Mouse (Mus musculus): ENCODE results near the gene Dcaf17.

The Dcaf17 gene

DNA sequence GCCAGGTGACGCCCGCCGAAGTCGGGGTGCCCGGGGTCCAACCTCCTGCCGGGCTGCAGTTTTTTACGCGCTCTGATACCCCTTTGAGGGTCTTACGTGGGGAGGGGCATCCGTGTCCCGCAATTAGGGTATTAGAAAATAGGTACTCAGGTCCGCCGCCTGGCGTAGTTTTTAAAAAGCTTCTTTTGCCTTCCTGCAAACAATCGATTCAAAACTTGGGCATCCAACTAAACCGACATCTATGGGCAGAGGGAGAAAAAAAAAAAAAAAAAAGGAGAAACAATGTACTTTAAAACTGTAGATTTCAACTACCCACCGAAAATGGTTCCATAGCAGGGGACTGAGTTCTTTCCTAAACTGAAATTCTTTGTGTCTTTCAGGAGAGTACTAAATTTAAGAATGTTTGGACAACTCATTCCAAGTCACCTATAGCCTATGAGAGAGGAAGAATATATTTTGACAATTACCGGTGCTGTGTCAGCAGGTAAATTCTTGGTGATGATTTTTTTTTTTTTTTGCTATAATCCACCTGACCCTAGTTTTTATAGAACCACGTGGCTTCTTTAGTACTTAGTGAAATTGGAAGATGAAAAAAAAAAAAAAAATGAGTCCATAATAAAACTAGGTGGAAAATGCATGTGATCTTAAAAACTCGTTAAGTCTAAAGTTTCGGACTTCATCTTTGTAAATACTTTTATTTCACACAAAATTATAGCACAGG, 1.1 kb downstream of the Dcaf17 start:
- DNase-seq = no peak

DNA sequence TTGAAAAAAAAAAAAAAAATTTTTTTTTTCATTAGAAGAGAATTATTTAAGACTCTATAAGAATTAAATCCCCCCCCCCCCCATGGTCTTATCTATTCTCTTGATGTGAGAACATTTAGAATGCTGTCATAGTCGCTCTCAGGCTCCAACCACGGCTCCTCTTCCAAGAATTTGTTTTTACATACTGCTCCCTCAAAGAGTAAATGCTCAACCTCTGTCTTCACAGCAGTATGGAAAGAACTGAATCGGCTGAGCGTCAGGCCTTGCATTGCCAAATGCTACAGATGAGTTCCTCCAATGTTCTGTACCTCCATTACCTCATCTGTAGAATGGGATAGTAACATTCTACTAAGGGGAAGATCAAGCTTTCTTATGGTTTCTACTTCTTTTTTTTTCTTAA, 16.5 kb downstream of the Dcaf17 start:
- DNase-seq = no peak

DNA sequence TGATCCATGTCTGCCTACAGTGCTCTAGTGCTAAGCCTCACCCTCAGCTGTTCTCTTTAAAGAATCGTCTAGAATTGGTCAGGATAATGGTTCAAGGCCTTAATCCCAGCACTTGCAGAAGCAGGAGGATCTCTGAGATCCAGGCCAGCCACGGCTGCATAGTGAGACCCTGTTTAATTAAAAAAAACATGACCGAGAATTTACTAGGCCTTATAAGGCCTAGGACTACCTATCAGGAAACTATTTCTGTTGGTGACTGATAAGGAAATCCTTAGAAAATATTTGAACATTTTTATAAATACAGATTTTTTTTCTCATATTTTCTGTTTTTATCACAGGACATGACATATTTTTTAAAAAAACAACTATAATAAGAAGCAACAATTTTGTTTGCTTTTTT, 18.2 kb downstream of the Dcaf17 start:
- DNase-seq = no peak

DNA sequence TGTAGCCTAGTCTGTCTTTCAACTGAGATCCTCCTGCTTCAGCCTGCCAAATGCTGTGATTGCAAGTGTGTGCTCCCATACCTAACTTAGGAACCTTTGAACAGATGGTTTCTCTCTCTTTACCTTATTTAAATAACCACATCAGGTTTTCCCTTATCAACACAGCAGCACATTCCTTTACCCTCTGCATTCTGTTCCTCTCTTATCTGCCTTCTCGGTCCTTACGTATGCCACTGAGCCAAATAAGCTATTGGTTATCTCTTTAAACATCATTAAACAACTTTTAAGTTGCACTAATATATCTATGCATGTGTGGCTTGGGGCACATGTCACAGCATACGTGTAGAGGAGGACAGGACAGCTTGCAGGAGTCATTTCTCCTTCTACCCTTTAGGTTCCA, 18.7 kb downstream of the Dcaf17 start:
- no peak for DNase-seq

DNA sequence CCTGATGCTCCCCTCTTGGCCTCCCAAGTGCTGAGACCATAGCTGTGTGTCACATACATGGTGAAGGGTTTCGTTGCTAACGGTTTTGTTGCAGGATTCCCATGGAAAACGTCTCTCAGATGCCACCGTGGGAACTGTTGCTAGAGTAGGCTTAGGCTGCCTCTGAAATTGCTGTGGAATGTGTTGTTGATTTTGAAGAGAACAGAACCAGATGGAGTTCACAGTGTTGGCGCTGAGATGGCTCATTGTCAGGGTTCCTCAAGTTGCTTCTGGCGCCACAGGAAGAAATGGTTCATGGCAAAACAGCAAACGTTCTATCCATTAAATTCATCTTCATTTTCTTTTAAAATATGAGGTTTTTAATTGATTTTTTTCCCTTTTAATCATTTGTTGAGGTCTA, 27.3 kb downstream of the Dcaf17 start:
- DNase-seq = no peak

DNA sequence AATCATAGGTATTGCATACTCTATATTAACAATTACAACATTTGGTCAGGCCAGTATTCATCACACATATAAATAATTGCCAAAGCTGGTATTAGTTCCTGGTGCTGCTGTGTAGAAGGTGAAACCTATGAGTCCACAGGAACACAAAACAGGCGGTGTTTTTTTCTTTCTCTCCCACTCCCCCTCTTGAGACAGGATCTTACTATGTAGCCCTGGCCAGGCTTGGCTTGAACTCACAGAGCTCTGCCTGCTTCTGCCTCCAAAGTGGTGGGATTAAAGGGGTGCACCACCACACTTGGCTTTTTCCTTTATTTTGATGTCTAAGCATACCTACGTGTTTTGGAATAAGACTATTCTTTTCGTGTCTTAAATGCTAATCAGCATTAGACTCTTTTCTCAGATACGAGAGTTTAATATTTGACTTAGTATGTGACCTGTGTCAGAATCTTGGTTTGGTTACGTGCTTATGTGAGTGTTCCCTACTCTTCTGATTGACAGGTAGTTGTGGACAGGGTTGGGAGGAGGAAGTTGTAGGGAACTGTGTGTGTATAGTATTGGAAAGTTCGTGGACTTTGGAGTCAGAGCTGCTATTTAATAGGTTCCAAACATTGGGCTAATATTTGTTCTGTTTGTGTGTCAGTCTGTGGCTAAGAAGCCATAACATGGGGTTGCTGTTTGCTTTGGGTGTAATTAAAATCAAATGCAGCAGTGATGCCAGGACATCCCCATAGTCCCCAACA, 28.5 kb downstream of the Dcaf17 start:
- DNase-seq = no peak

DNA sequence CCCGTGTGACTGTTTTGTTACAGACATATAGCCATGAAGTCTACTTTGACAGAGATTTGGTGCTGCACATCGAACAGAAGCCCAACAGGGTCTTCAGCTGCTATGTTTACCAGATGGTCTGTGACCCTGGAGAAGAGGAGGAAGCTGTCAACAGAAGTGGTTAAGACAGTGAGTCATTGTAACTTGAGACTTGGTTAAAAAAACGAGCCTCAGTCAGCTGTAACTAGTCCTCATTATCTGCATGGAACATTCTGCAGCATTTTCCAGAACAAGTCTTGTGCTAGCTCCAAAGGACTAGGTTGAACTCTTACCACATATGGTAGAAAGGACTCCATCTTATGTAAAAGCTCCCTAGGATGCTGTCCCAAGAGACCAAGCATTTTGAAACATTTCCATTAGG, 34.6 kb downstream of the Dcaf17 start:
- DNase-seq = no peak

DNA sequence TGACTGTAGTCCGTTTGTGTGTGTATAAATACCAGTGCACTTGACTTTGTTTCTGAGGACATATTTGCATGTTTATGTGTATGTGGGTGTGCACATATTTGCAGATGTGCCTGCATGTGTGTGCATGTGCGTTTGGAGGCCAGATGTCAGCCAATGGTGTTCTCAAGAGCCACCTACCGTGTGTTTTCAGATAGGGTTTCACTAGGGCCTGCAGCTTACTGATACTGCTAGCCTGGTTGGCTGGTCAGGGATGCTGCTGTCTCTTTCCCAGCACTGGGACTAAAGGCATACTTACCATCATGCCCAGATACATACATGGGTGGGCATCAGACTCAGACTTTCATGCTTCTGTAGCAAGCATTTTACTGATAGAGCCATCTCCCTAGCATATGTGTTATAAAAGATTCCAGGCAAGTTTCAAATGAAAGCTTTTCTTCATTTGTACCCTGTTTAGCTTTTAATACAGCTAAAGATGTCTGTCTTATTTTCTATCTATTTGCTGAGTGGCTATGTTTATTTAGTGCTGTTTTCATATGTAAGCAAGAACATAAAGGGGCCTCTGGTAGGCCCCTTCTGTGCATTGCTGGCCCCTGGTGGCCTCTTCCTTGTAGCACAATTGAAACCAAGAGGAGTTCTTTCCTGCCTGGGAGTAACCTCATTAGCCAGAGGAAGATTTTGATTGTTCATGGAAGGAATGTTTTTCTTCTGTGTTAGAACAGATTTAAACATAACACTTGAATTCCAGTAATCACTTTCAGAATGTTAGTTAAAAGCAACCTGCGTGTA, 35.7 kb downstream of the Dcaf17 start:
- peak; percentile 57 to 63 for DNase-seq

DNA sequence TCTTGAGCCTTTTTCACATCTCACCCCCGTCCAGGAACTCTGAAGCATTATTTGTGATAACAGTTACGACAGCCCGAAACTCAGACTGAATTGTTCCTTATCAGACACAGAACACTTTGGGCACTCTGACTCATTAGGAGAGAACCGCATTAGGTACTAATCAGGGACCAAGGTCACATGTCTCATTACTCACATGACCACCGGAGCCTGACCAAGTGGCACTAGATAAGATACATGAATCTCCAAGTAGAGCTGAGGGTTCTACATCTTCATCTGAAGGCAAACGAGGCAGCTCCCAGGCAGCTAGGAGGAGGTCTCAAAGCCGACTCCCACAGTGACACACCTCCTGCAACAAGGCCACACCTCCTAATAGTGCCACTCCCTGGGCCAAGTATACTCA, 41.0 kb downstream of the Dcaf17 start:
- no peak for DNase-seq

DNA sequence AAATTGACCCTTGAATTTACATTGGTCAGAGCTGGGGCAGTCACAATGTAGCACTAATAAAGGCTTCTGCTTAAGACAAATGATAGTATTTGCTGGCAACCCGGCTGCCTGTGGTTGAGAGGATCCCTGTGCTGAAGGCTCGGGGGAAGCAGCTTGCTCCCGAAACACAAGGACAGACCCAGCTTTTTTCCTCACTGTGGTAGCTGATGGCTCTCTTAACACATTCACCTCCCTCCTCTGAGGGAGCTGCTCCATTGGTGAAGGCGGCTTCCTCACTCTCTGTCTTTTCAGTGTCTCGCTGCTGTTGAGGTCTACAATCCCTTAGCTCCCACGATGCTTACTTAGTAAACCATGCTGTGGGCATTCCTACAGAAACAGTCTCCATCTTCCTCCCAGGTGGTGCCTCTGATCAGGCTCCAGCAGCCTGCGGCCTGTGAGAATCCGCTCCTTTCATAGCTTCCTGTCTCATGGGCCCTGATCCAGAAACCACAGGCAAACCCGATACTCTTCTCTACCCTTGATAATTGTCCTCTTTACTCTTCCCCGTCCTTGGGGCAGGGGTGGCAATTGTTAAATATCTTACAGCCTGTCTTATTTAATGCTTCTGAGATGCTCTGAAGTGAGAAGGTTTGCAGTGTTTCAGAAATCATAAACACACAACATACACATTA, 47.6 kb downstream of the Dcaf17 start:
- DNase-seq = peak; percentile 15 to 31

DNA sequence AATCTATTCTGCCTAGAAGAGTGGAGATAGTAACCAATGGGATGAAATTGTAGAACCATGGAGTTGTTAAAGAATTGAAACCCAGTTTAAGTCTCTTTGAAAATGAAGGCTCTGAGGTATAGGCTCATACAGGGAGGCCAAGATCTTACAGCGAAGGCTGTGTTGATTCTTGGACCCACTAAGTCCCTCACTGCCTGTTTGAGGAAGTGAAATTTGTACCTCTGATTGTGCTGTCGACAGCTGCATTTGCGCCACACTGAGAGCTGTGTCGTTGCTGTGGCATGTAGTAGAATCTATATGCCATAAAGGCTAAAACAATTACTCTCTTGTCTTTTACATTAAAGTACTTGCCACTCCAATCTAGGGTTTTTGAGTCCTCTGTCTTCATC, 48.2 kb downstream of the Dcaf17 start:
- no peak for DNase-seq

DNA sequence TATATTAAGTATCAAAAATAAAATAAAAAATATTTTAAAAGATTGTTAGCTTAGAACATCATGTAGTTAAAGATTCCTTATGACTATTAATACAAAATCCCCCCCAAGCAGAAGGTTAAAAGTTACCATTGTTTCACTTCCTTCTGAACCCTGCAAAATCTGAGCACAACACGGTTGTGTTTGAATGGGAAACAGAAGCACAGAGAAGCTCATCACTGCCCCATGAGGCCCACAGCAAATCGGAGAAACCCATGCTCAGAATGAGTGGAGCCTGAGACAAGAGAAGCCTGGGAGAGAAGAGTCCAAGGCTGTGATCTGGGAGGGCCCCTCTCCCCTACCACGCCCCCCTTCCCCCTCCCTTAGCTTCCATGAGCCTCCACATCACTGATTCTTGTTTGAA, 49.6 kb downstream of the Dcaf17 start:
- DNase-seq = no peak

DNA sequence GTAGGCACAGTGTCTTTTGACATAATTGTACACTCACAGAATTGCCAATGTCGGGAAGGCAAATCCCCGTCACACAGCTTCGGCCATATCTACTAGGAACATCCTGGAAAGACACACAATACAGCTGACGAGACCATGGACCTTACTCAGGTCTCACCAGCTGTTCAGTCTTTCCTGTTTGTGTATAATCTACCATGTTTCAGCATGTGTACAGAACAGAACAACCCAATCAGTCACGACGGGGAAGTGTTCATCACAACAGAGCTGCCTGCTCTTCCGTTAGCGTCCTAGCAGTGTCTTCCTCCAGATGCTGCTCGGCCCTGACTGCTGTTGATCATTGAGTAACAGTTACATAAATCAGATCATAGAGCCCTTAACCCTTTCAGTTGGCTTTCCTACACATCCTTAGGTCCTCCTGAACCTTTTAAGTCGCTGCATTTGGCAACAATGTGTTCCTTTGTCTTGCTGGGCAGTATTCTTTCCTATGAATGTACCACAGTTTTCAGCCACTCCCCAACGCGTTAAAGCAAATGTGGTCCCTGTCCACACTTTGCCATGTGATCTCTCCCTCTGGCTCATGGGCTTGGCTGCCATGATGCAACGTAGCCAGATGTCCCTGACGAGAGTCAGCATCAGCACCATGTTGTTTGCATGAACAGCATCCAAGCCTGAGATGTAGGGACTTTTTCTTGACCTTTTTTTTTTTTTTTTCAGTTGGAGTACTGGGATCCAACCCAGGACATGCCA, 50.5 kb downstream of the Dcaf17 start:
- DNase-seq = no peak

DNA sequence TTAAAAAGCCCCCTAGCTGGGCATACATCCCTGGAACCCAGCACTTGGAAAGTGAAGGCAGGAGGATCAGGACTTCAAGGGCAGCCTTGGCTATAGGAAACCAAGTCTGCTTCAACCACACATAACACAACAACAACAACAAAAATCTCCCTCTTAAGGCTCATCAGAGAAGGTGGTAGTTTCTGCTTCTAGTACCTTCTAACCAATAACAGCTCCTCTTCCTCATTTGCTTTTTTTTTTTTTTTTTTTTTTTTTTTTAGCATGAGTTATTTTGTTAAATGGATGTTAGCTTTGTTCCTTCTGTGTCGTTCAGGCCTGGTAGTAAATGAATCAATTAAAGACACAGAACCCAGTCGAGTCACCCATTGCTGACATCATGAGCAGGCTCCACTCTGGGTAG, 52.1 kb downstream of the Dcaf17 start:
- no peak for DNase-seq

DNA sequence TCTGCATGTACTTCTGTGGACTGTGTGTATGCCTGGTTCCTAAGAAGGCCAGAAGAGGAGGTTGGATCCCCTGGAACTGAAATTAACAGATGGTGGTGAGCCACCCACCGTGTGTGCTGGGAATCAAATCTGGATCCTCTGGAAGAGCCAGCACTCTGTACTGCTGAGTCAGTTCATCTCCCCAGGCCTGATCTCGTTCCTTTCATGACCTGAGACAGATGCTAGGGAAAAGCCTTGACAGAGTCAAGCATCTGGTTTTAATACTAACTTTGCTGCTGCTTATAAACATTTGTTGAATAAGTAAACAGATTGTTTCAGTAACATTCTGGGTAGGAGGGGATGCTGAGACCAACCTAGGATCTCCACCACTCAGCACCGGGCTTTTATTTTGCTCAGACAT, 53.4 kb downstream of the Dcaf17 start:
- no peak for DNase-seq

DNA sequence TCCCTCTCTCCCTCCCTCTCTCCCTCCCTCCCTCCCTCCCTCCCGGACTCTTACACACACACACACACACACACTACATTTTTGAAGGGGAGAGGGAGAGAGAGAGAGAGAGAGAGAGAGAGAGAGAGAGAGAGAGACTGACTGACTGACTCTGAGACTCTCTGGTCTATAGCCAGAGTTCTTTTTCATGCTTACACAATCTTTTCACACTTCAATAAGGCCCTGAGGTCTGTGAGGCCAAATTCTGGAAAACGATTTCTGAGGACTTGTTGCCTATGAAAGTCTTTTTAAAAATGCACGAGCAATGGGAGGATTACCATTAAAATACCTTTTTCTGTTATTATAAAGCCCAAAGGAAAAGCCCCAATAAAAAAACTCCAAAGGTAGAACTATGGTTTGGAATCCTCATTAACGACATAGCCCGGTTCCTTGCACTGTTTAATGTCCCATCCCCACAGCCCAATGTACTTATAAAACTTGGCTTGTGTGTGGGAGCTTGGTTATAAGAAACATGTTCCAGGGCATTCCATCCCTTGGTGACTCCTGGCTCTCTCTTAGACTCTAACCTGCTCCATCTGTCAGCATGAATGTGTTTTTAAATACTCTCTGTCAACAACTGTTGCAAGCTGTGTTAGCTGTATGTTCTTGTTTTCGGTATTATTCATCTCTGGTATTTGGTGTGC, 58.5 kb downstream of the Dcaf17 start:
- DNase-seq = no peak

DNA sequence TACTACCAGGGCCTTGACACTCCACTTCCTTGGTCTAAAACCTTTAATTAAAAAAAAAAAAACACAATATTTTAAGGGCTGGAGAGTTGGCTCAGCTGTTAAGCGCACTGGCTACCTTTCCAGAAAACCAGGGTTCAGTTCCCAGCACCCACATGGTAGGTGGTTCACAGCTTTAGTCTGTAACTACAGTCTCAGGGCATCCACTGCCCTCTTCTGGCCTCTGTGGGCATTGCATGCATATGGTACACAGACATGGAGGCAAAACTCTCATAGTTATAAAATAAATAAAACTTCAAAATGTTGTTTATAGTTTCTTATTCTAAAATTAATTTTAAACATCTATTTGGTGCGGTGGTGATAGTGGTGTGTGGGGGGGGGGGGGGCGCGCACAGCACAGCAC, 61.0 kb downstream of the Dcaf17 start:
- peak in 1 of 2 experiments; percentile 18 for DNase-seq

DNA sequence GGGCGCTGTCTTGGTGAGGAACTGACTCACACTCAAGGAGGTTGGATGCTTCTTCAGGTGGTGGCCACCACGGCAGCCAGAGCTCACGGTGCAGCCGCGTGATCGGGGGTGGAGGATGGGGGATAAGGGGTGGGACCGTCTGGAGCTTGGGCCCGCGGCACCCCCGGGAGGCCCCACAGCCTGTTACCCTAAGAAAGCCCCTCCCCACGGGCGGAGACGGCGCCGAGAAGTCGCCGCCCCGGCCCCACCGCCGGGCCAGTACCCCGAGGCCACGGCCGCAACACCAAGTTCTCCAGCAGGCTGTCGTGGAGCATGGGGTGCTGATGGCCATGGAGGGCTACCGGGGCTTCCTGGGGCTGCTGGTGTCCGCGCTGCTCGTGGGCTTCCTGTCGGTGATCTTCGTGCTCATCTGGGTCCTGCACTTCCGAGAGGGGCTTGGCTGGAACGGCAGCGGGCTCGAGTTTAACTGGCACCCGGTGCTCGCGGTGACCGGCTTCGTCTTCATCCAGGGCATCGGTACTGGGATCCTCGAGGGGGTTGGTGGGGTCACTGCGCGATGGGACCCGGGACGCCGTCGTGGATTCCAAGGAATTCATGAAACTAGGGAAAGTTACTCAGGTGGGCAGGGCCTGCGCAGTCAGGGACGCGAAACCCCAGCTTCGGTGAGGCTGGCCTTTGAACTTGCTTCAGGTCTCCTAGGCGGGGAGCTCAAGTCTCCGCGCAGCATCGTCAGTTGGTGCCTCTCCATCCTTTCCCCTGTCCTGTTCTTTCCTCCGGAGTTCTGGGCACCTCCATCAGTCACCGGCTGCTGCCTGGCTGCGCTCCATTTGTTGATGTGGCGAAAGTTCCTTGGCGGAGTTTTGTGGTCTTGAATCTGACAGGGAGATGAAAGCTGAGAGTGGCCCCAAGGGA, 62.9 kb downstream of the Dcaf17 start, which contains the start of gene Cybrd1:
Gene Cybrd1 (plus strand): TSS at position 127 of the 912 bp plus-strand sequence.
- DNase-seq = peak; percentile 29 to 43

DNA sequence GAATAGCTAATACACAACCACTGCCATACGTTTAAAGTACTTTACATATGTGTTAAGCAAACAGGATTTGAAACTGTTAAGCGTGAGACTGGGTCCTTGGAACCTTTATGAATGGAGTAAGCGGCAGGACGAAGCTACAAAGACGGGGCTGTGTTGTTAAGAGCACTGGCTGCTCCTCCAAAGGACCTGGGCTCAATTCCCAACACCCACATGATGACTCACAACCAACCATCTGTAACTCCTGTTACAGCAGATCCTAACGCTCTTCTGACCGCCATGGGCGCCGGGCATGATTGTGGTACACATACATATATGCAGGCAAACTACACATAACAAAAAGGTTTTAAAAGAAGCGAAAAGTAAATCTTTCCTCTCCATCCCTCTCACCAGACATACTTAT, 65.7 kb downstream of the Dcaf17 start:
- no peak for DNase-seq

DNA sequence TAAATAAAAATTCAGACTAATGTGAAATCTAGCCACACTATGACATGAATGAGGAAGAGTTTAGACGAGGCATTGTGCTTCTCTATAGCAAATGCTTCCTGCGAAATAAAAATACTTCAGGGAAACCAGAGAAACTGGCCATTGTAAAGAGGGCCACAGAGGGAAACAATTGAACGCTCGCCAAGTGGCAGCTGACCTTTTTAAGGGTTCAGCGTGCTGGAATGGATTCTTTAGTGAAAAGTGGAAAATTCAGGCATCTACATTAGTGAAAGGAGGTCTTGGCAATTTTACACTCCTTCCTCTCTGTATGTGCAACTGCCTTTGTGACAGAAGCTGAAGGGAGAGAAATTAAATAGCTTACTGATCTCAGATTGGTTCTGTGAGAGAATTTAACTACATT, 66.3 kb downstream of the Dcaf17 start:
- no peak for DNase-seq

Measured in thymus, postnatal 36 days (tissue).